Mouse (Mus musculus): ENCODE results near the gene Trim30c.
"Not testable (repeated sequence)": the region's sequence is repeated elsewhere in the genome, so short reads cannot be mapped to it uniquely, and the experiment has no call there.

Trim30c gene

GRCm38 (mm10) chr7:104400698-104401097 is at the start of gene Trim30c:
Gene Trim30c (minus strand): TSS chr7:104400837.
- no peak for DNase-seq

- DNase-seq: peak; percentile 31 to 46
These were observed 45.5 kb upstream of the Trim30c start for GRCm38 (mm10) chr7:104445961-104446645.

- no peak for DNase-seq
These were observed 3.9 kb upstream of the Trim30c start for GRCm38 (mm10) chr7:104404460-104404950.

GRCm38 (mm10) chr7:104401140-104401539 is 503 bp upstream of the Trim30c start:
- no peak for DNase-seq

- DNase-seq: no peak
These were observed 2.1 kb downstream of the Trim30c start for GRCm38 (mm10) chr7:104398492-104398891.

GRCm38 (mm10) chr7:104369736-104370414 is 30.8 kb downstream of the Trim30c start, which contains the start of gene Trim30b:
Gene Trim30b (minus strand): TSS chr7:104369884.
- peak; percentile 35 to 40 for DNase-seq

GRCm38 (mm10) chr7:104366339-104366738 is 34.3 kb downstream of the Trim30c start:
- no peak for DNase-seq

- no peak for DNase-seq
These were observed 47.1 kb downstream of the Trim30c start for GRCm38 (mm10) chr7:104353600-104353967.

- DNase-seq: peak; percentile 85 to 89
These were observed 47.7 kb downstream of the Trim30c start, which contains the start of gene Trim12c for GRCm38 (mm10) chr7:104352717-104353599. Gene Trim12c (minus strand): TSS chr7:104353362.

- not testable (repeated sequence) for DNase-seq
These were observed 52.6 kb downstream of the Trim30c start for GRCm38 (mm10) chr7:104348043-104348442.

GRCm38 (mm10) chr7:104340744-104341143 is 59.9 kb downstream of the Trim30c start:
- not testable (repeated sequence) for DNase-seq

- DNase-seq: not testable (repeated sequence)
These were observed 65.1 kb downstream of the Trim30c start for GRCm38 (mm10) chr7:104335547-104335946.
